Mouse (Mus musculus) layer of hippocampus, adult 2 months (tissue): ENCODE results near the gene Scd4. TPM values are rescaled to one million over a fixed set of nuclear protein-coding genes. Genes with fewer than 3 reads are reported as not detected.

Experiments used
- DNase-seq, 2 experiments: peaks; one replicate each; pipeline ENCODE4 v3.0.0; 2022; ENCODE audit warnings: low spot score in 2 of 2
- H3K27ac ChIP-seq: fragments of 200-600 bp; 2 replicates; pipeline ENCODE4 v1.8.1; 2022
- H3K4me3 ChIP-seq: fragments of 200-600 bp; 2 replicates; pipeline ENCODE4 v1.8.1; 2022; ENCODE audit warnings: mild to moderate bottlenecking
- CTCF ChIP-seq: fragments of 200-600 bp; conservative IDR thresholded peaks from 2 replicates; pipeline ENCODE4 v1.8.1; 2022; ENCODE audit warnings: antibody characterized with exemption, mild to moderate bottlenecking, moderate library complexity
- total RNA-seq, 2 experiments: library from RNA; stranded (reverse); gene quantifications; 2 replicates each; pipeline ENCODE4 v1.2.3; 2021

Gene Scd4
- total RNA-seq, 2 experiments from 2014 or later = 2.3 to 2.5 TPM

DNA sequence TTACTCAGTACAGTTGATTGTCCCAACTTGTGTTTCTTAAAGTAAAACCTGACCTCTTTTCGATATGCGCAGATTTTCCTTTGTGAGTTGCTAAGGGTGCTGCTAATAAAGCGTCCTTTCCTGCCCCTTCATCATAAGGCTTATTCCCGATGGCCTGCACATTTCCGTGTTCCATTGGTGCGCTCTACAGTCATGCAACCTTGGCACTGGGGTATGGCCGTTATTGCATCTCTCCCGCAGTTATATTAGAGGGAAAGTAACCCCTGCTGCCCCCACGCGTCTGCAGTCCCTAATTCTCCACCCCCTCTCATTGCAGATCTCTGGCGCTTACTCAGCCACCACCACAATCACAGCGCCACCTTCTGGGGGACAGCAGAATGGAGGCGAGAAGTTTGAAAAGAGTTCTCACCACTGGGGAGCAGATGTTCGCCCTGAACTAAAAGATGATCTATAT, 38.3 kb upstream of the Scd4 start:
- H3K27ac ChIP-seq = peak overlapping the region; percentile 100
- peak; percentile 92 for TF ChIP-seq CTCF
- peak overlapping the region; percentile 98 for H3K4me3 ChIP-seq
- DNase-seq = peak; percentile 91 to 93

DNA sequence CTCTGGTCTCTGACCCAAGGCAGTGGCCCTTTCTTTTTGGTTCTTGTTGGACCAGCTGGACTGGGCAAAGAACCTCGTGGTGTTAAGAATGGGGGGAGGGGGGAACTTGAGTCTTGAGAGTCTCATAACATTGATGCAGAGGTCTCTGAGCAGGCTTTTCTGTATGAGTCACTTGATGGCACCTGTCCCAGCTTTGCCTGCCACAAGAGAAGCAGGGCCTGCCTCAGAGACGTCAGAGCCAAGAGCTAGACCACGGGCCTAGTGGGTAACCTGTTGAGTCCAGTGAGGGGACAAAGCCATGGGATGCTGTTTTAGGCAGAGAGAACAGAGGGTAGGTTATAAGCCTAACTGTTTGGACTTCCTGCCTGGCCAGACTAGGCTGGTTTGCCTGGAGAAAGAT, 37.6 kb upstream of the Scd4 start:
- H3K27ac ChIP-seq = peak overlapping the region; percentile 100
- peak overlapping the region; percentile 98 for H3K4me3 ChIP-seq
- TF ChIP-seq CTCF = no peak
- no peak for DNase-seq

DNA sequence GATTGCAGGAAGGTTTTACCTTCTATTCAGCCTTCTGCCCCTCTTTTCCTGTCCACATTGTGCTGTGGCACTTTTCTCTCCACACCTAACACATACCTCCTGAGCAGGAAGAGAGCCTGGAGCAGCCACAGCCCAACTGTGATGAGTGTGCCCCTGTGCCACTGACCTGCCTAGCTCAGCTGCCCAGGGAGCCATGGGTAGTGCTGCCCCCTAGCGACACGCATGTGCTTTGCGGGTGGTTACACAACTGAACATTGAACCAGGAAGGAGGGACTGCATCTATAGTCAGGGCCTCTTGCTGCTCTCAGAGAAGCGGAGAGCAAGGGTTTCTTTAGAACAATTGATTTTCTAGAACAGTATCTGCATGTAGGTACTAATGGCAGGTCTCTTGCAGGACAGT, 37.2 kb upstream of the Scd4 start:
- peak; percentile 99 for TF ChIP-seq CTCF
- peak overlapping the region; percentile 98 for H3K4me3 ChIP-seq
- DNase-seq = peak; percentile 75 to 90
- peak overlapping the region; percentile 100 for H3K27ac ChIP-seq

GRCm38 (mm10) chr19:44296186-44296585, 36.7 kb upstream of the Scd4 start:
- H3K27ac ChIP-seq = peak overlapping the region; percentile 100
- TF ChIP-seq CTCF = no peak
- no peak for DNase-seq
- H3K4me3 ChIP-seq = peak overlapping the region; percentile 98

DNA sequence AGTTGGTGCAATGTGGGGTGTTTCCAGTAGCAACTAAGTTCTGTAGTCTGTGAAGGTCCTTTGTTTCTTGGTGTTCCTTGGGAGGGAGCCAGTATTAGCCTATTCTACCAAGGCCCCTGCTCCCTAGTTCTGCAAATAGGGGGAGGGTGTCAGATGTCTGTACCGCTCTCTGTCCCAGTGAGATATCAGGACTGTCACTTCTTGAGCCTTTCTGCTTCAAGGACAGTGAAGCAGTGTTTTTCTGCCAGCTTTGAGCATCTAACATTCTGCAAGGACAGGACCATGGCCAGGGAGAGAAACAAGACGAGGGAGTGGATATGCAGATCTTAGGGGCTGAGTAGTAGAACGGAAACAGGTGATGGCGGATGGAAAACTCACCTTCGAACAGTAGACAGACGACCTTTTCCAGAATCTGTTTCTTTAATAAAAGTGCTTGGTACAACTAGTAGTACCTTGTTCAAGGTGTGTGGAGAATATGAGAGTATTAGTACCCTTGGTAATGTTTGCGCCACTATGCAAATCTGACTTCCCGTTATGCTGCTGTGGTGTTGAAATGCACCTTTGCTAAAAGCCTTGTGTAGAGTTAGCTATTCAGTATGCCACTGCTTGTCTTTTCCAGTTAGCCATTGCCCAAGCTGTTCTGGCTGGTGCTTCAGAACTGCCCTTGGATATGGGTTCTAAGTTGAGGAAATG, 35.7 kb upstream of the Scd4 start:
- peak overlapping the region; percentile 98 for H3K4me3 ChIP-seq
- no peak for TF ChIP-seq CTCF
- no peak for DNase-seq
- peak overlapping the region; percentile 100 for H3K27ac ChIP-seq

- peak overlapping the region; percentile 98 for H3K4me3 ChIP-seq
- DNase-seq = no peak
- H3K27ac ChIP-seq = peak overlapping the region; percentile 100
- TF ChIP-seq CTCF = no peak
Observed at GRCm38 (mm10) chr19:44297862-44298261, 35.0 kb upstream of the Scd4 start.

DNA sequence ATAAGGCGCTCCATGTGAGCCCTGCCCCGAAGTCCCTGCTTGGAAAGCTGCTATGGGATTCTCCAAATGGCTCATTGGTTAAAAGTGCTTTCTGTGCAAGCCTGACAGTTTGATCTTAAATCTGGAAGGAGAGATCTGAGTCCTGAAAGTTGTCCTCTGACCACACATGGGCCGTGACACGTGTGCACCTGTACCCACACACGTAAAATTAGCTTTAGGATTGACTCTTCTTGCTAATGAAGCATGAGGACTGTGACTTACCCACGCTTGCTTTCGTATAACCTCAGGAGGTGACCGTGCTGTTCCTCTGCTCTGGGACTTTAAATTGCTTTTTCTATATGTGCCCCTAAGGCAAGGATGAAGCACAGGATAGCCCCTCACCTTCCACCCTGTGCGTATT, 33.8 kb upstream of the Scd4 start:
- H3K4me3 ChIP-seq = peak overlapping the region; percentile 98
- TF ChIP-seq CTCF = no peak
- H3K27ac ChIP-seq = peak overlapping the region; percentile 100; the same call in 1 of the 2 replicates
- no peak for DNase-seq

- DNase-seq = no peak
- TF ChIP-seq CTCF = no peak
- Histone ChIP-seq H3K27ac (peak overlapping the region; percentile 72; the same call in 1 of the 2 replicates), H3K4me3 (peak overlapping the region; percentile 37)
Observed at GRCm38 (mm10) chr19:44299902-44300301, 33.0 kb upstream of the Scd4 start.

- no peak for TF ChIP-seq CTCF
- Histone ChIP-seq H3K27ac (peak overlapping the region; percentile 72), H3K4me3 (peak overlapping the region; percentile 37)
- DNase-seq = no peak
Observed at GRCm38 (mm10) chr19:44300520-44300919, 32.4 kb upstream of the Scd4 start.

GRCm38 (mm10) chr19:44301176-44301575, 31.7 kb upstream of the Scd4 start:
- DNase-seq = no peak
- no peak for TF ChIP-seq CTCF
- peak overlapping the region; percentile 72 for H3K27ac ChIP-seq
- peak overlapping the region; percentile 20; the same call in 1 of the 2 replicates for H3K4me3 ChIP-seq

GRCm38 (mm10) chr19:44301671-44302305, 31.1 kb upstream of the Scd4 start:
- Histone ChIP-seq H3K4me3 (no peak overlapping the region; the same call in 1 of the 2 replicates), H3K27ac (peak overlapping the region; percentile 72)
- TF ChIP-seq CTCF = no peak
- DNase-seq = no peak

- no peak for TF ChIP-seq CTCF
- no peak for DNase-seq
- peak overlapping the region; percentile 43 for H3K27ac ChIP-seq
- peak overlapping the region; percentile 14 for H3K4me3 ChIP-seq
Observed at GRCm38 (mm10) chr19:44302901-44303300, 30.0 kb upstream of the Scd4 start.

DNA sequence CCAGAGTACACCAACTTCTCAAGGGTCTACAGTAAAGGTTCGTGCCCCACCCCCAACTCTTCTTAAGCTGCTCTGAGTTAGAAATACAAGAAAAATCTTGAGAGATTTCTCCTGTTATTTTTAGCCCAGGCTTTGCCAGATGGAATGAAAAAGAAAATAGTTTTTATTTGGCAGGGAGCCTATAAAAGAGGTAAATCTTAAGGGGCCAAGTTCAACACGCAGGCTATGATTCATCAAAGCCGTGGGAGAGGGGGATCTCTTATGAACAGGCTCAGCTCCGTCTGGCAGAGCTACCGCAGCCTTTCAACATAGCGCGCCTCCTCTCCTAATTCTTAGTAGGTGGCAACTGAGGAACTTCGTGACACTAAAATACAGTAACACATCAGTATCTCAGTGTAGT, 29.4 kb upstream of the Scd4 start:
- DNase-seq = peak in 1 of 2 experiments; percentile 66
- peak overlapping the region; percentile 43 for H3K27ac ChIP-seq
- no peak for TF ChIP-seq CTCF
- peak overlapping the region; percentile 20; the same call in 1 of the 2 replicates for H3K4me3 ChIP-seq
